Mouse (Mus musculus): ENCODE measurements around the gene Parp14.

DNA sequence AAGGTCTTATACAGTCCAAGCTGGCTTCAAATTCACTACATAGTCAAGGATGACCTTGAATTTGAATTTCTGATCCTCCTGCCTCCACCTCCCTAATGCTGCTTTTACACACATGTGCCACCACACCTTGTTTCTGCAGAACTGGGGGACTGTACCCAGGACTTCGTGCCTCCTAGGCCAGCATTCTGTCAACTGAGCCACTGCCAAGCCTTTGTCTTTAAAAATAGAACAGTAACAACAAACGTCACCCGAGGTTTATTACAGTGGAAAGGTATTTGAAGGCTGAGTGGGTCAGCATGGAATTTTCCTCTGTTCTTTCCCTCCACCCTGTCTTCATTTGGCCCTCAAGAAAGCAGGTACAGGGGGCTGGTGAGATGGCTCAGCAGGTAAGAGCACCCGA, 15.5 kb downstream of the Parp14 start:
- TF ChIP-seq CTCF (IDR thresholded peaks at IDR 0.05; ENCODE audit: low read depth) (no peak), EP300 (IDR thresholded peaks at IDR 0.05; ENCODE audit: low read depth) (no peak)

Measured in liver, postnatal 0 days (tissue).